Mouse (Mus musculus) limb, embryonic 15.5 days (tissue): Measurements from ENCODE around the gene Kcnmb3. TPM values are rescaled to one million over a fixed set of nuclear protein-coding genes. Genes with fewer than 3 reads are reported as not detected.

Experiments used
- ATAC-seq: fragments of 200-750 bp; cut with Nextera tagmentation; 2 replicates; pipeline ENCODE4 v1.8.0; 2017; ENCODE audit warnings: low read depth, moderate TSS enrichment; ENCODE audit not compliant: insufficient number of reproducible peaks, low FRiP score, low TSS enrichment
- H3K27ac ChIP-seq: fragments of 300-500 bp; sonication (generic); 2 replicates; pipeline ENCODE4 v1.5.1; 2015; ENCODE audit warnings: moderate library complexity, mild to moderate bottlenecking, inconsistent platforms
- H3K27me3 ChIP-seq: fragments of 300-500 bp; sonication (generic); 2 replicates; pipeline ENCODE4 v1.6.1; 2015; ENCODE audit warnings: inconsistent platforms
- H3K36me3 ChIP-seq: fragments of 300-500 bp; sonication (generic); 2 replicates; pipeline ENCODE4 v1.6.1; 2015; ENCODE audit warnings: inconsistent platforms
- H3K4me1 ChIP-seq: fragments of 300-500 bp; sonication (generic); 2 replicates; pipeline ENCODE4 v1.6.1; 2015; ENCODE audit warnings: inconsistent platforms
- H3K4me2 ChIP-seq: fragments of 300-500 bp; sonication (generic); 2 replicates; pipeline ENCODE4 v1.6.1; 2015; ENCODE audit warnings: mild to moderate bottlenecking, inconsistent platforms
- H3K4me3 ChIP-seq: fragments of 300-500 bp; sonication (generic); 2 replicates; pipeline ENCODE4 v1.5.1; 2015; ENCODE audit warnings: mild to moderate bottlenecking, inconsistent platforms
- H3K9ac ChIP-seq: fragments of 300-500 bp; sonication (generic); 2 replicates; pipeline ENCODE4 v1.6.1; 2015; ENCODE audit warnings: inconsistent platforms
- H3K9me3 ChIP-seq: fragments of 300-500 bp; sonication (generic); 2 replicates; pipeline ENCODE4 v1.6.1; 2016; ENCODE audit warnings: inconsistent platforms
- WGBS: fragments of 180-500 bp; shearing (Covaris S2); methylation state at CpG from one replicate; pipeline ENCODE4 v1.1.7; 2015; 5-methylcytosine and 5-hydroxymethylcytosine counted together
- polyA plus RNA-seq: library from polyadenylated mRNA; unstranded; fragments of >200 nt; fragmentation: Nextera tagmentation; extraction: Ambion mirVana; gene quantifications from 2 replicates; pipeline ENCODE4 v1.2.1, GENCODE M21; 2015

The Kcnmb3 gene
- polyA plus RNA-seq, 1 experiment from 2014 or later = not detected

GRCm38 (mm10) chr3:32490076-32490927, 1.7 kb downstream of the Kcnmb3 start:
- Histone ChIP-seq H3K4me3 (no peak overlapping the region), H3K9me3 (no peaks in the 10 kb centered on the region), H3K27me3 (no peaks in the 10 kb centered on the region), H3K9ac (no peak overlapping the region), H3K36me3 (no peaks in the 10 kb centered on the region), H3K27ac (no peak overlapping the region), H3K4me1 (no peaks in the 10 kb centered on the region), H3K4me2 (no peak overlapping the region)
- 74% methylated on average over 15 of the region's 15 CpGs for WGBS
- no peak for ATAC-seq

GRCm38 (mm10) chr3:32488172-32488571, 3.9 kb downstream of the Kcnmb3 start:
- Histone ChIP-seq H3K4me1 (no peaks in the 10 kb centered on the region), H3K4me2 (no peak overlapping the region)
- WGBS = 79% methylated on average over 6 of the region's 6 CpGs

GRCm38 (mm10) chr3:32486543-32486942, 5.5 kb downstream of the Kcnmb3 start:
- 67% methylated on average over 4 of the region's 4 CpGs for WGBS
- Histone ChIP-seq H3K4me1 (no peaks in the 10 kb centered on the region), H3K4me3 (no peak overlapping the region), H3K4me2 (no peak overlapping the region), H3K27ac (no peak overlapping the region), H3K36me3 (no peaks in the 10 kb centered on the region), H3K9me3 (no peaks in the 10 kb centered on the region), H3K27me3 (no peaks in the 10 kb centered on the region), H3K9ac (no peak overlapping the region)
- ATAC-seq = no peak

More at GRCm38 (mm10) chr3:32488172-32488571, 3.9 kb downstream of the Kcnmb3 start:
- no peaks in the 10 kb centered on the region for H3K36me3 ChIP-seq
- ATAC-seq = no peak
- no peak overlapping the region for H3K4me3 ChIP-seq
- no peak overlapping the region for H3K9ac ChIP-seq
- H3K27ac ChIP-seq = no peak overlapping the region
- H3K9me3 ChIP-seq = no peaks in the 10 kb centered on the region
- H3K27me3 ChIP-seq = no peaks in the 10 kb centered on the region

DNA sequence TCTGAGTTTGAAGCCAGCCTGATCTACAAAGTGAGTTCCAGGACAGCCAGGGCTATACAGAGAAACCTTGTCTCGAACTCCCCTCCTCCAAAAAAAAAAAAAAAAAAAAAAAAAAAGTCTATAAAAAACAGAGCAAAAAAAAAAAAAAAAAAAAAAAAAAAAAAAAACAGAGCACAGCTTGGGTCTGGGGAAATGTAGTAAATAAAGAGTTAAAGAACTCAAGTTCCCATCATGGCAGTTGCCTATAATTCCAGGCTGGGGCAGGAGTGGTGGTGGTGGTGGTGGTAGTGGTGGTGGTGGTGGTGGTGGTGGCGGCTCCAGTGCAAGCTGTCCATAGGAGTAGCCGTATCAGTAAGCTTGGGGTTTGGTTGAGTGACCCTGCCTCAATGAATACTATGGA, 9.0 kb downstream of the Kcnmb3 start:
- H3K9ac ChIP-seq = no peak overlapping the region
- no peaks in the 10 kb centered on the region for H3K27me3 ChIP-seq
- no peaks in the 10 kb centered on the region for H3K36me3 ChIP-seq
- H3K4me1 ChIP-seq = no peaks in the 10 kb centered on the region
- no peak overlapping the region for H3K4me2 ChIP-seq
- WGBS = 80% methylated on average over 3 of the region's 3 CpGs
- no peak overlapping the region for H3K4me3 ChIP-seq
- H3K9me3 ChIP-seq = no peaks in the 10 kb centered on the region
- no peak for ATAC-seq
- no peak overlapping the region for H3K27ac ChIP-seq

GRCm38 (mm10) chr3:32479961-32480360, 12.1 kb downstream of the Kcnmb3 start:
- no peak for ATAC-seq

DNA sequence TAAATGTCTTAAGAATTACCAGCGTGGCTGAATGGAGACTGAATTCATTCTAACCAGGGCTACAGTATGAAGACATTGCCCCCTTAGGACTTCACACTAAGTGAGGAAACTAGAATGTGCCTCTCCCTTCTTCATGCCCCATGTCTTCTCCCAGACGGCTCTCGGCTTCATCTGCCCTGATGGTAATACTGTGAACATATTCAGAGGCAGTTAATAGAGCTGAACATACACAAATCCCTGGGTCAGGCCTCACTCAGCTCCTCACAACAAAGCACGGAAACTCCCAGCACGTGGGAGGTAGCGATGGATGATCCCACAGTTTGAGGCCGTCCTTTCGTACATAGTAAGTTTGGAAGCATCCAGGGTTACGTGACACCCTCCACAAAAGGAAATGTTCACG, 18.8 kb downstream of the Kcnmb3 start:
- Histone ChIP-seq H3K4me3 (no peak overlapping the region), H3K4me1 (peaks cover 11% of the 10 kb centered on the region), H3K9me3 (no peaks in the 10 kb centered on the region), H3K9ac (no peak overlapping the region), H3K4me2 (no peak overlapping the region), H3K27me3 (no peaks in the 10 kb centered on the region), H3K36me3 (no peaks in the 10 kb centered on the region), H3K27ac (no peak overlapping the region)
- 75% methylated on average over 10 of the region's 10 CpGs for WGBS
- ATAC-seq = no peak

More at GRCm38 (mm10) chr3:32479961-32480360, 12.1 kb downstream of the Kcnmb3 start:
- Histone ChIP-seq H3K9ac (no peak overlapping the region), H3K9me3 (no peaks in the 10 kb centered on the region), H3K27me3 (no peaks in the 10 kb centered on the region), H3K4me2 (no peak overlapping the region), H3K4me3 (no peak overlapping the region), H3K4me1 (no peaks in the 10 kb centered on the region), H3K27ac (no peak overlapping the region), H3K36me3 (no peaks in the 10 kb centered on the region)
- WGBS = 84% methylated on average over 7 of the region's 7 CpGs

DNA sequence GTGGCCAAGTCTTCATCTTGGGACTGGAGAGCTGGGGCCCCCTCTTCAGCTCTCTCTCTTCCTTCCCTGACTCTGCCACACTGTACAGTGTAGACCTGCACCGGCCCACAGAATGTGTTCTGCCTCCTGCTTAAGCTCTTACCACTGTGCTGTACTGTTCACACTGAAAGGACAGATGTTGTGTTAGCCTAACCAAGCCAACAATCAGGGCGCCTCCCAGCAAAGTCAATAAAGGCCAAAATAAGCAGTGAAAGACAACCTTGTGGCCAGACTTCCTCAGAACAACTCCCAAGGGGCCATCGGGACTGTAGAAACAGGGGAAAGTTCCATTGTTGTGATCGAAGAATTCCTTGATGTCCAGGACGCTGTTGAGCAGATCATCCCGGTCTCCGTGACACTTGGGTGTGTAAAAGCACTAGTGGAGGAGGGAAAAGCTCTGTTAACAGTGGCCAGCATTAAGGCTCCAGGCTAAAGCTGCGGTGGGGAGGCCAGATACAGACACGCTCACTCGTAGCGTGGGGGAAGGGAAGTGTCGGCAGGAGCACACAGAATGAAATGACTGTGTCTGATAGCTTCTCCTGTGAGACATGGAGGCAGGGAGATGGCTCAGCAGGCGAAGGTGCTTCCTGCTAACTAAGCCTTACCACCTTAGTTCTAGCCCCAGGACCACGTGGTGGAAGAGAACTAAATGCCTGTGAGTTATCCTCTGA, 19.7 kb downstream of the Kcnmb3 start:
- H3K27me3 ChIP-seq = no peaks in the 10 kb centered on the region
- ATAC-seq = no peak
- H3K4me2 ChIP-seq = no peak overlapping the region
- H3K4me1 ChIP-seq = peaks cover 11% of the 10 kb centered on the region
- no peaks in the 10 kb centered on the region for H3K9me3 ChIP-seq
- H3K36me3 ChIP-seq = no peaks in the 10 kb centered on the region
- H3K27ac ChIP-seq = no peak overlapping the region
- no peak overlapping the region for H3K4me3 ChIP-seq
- 65% methylated on average over 14 of the region's 14 CpGs for WGBS
- no peak overlapping the region for H3K9ac ChIP-seq

- Histone ChIP-seq H3K4me3 (no peak overlapping the region), H3K27me3 (no peaks in the 10 kb centered on the region), H3K9ac (no peak overlapping the region), H3K4me2 (no peak overlapping the region), H3K36me3 (0 out of 2 replicates have a peak, but pooled peaks cover 6% of the 10 kb centered on the region), H3K4me1 (peaks cover 11% of the 10 kb centered on the region), H3K27ac (no peak overlapping the region), H3K9me3 (no peaks in the 10 kb centered on the region)
- 44% methylated on average over 6 of the region's 6 CpGs for WGBS
- ATAC-seq = no peak
These were observed 20.9 kb downstream of the Kcnmb3 start for GRCm38 (mm10) chr3:32471098-32471497.

DNA sequence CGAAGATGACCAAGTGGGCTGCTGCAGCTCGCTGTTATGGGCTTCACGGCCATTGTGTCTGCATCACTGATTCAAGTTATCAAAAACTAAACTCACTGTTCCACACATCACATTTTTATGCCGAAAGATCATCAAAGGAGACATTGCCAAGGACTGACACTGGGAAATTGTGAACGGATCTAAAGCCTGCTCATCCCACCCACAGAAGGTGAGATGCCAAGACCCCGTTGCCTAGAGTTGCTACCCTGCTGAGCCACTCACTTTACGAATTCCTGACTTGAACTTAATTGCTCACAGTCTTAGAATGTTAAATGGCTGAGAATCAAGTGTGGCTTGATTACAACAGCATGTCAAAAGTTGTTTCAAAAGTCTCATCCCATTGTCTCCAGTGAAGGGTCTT, 21.6 kb downstream of the Kcnmb3 start:
- H3K27ac ChIP-seq = no peak overlapping the region
- H3K4me2 ChIP-seq = no peak overlapping the region
- no peaks in the 10 kb centered on the region for H3K9me3 ChIP-seq
- WGBS = 62% methylated on average over 7 of the region's 7 CpGs
- H3K4me1 ChIP-seq = peaks cover 11% of the 10 kb centered on the region
- no peak for ATAC-seq
- no peak overlapping the region for H3K4me3 ChIP-seq
- no peaks in the 10 kb centered on the region for H3K27me3 ChIP-seq
- no peak overlapping the region for H3K9ac ChIP-seq
- H3K36me3 ChIP-seq = 0 out of 2 replicates have a peak, but pooled peaks cover 6% of the 10 kb centered on the region

- ATAC-seq = no peak
- WGBS = 66% methylated on average over 4 of the region's 4 CpGs
- H3K36me3 ChIP-seq = peaks cover 13% of the 10 kb centered on the region
- no peaks in the 10 kb centered on the region for H3K27me3 ChIP-seq
- H3K4me3 ChIP-seq = no peak overlapping the region
- no peak overlapping the region for H3K4me2 ChIP-seq
- H3K27ac ChIP-seq = no peak overlapping the region
- H3K9me3 ChIP-seq = no peaks in the 10 kb centered on the region
- no peak overlapping the region for H3K9ac ChIP-seq
- H3K4me1 ChIP-seq = peaks cover 11% of the 10 kb centered on the region
These were observed 23.6 kb downstream of the Kcnmb3 start for GRCm38 (mm10) chr3:32468411-32468810.

DNA sequence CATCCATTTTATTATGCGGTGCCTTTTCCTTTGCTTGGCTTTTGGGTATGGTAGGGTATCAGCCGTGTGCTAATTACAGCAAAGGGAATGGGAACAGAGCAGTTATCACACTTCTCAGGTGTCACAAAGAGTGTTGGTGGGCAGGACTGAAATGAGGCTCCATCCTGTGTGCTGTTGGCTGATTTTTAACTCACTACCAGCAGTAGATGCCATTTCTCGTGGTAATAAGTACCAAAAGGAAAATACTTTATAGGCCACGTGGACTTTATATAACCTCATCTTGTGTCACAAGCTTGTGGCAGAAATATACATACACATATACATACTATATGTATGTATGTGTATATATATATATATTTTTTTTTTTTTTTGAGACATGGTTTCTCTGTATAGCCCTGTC, 24.7 kb downstream of the Kcnmb3 start:
- Histone ChIP-seq H3K36me3 (peaks cover 22% of the 10 kb centered on the region), H3K9me3 (no peaks in the 10 kb centered on the region), H3K27ac (no peak overlapping the region), H3K27me3 (no peaks in the 10 kb centered on the region), H3K4me1 (peaks cover 11% of the 10 kb centered on the region), H3K9ac (no peak overlapping the region), H3K4me2 (no peak overlapping the region), H3K4me3 (no peak overlapping the region)
- 79% methylated on average over 4 of the region's 4 CpGs for WGBS
- no peak for ATAC-seq

GRCm38 (mm10) chr3:32459777-32460176, 32.3 kb downstream of the Kcnmb3 start:
- WGBS = 66% methylated on average over 4 of the region's 4 CpGs

More at GRCm38 (mm10) chr3:32459777-32460176, 32.3 kb downstream of the Kcnmb3 start:
- Histone ChIP-seq H3K4me2 (no peak overlapping the region), H3K9ac (no peak overlapping the region), H3K27ac (no peak overlapping the region), H3K27me3 (no peaks in the 10 kb centered on the region), H3K4me1 (no peaks in the 10 kb centered on the region), H3K9me3 (no peaks in the 10 kb centered on the region), H3K4me3 (no peak overlapping the region), H3K36me3 (peaks cover 73% of the 10 kb centered on the region)
- ATAC-seq = no peak
